Mouse (Mus musculus): ENCODE measurements around the gene Ccdc191. TPM values are rescaled to one million over a fixed set of nuclear protein-coding genes. Genes with fewer than 3 reads are reported as not detected.

The Ccdc191 gene
- total RNA-seq, 2 experiments from 2014 or later, result 12.8 to 18.2 TPM

- ATAC-seq (replicated peaks; ENCODE audit: poor library complexity, severe bottlenecking), result no peak
These were observed 36.8 kb downstream of the Ccdc191 start, which contains the start of gene Qtrt2 for GRCm38 (mm10) chr16:43926341-43926859. TSS of gene Qtrt2 (minus strand) at chr16:43926809.

GRCm38 (mm10) chr16:43930577-43930976 is 41.0 kb downstream of the Ccdc191 start:
- ATAC-seq (replicated peaks; ENCODE audit: poor library complexity, severe bottlenecking), result no peak

GRCm38 (mm10) chr16:43931502-43931901 is 41.9 kb downstream of the Ccdc191 start:
- ATAC-seq (replicated peaks; ENCODE audit: poor library complexity, severe bottlenecking), result no peak

- ATAC-seq (replicated peaks; ENCODE audit: poor library complexity, severe bottlenecking), result no peak
These were observed 42.7 kb downstream of the Ccdc191 start for GRCm38 (mm10) chr16:43932319-43932718.

- ATAC-seq (replicated peaks; ENCODE audit: poor library complexity, severe bottlenecking), result no peak
These were observed 43.4 kb downstream of the Ccdc191 start for GRCm38 (mm10) chr16:43933041-43933440.

GRCm38 (mm10) chr16:43934856-43935255 is 45.3 kb downstream of the Ccdc191 start:
- no peak for ATAC-seq (replicated peaks; ENCODE audit: poor library complexity, severe bottlenecking)

GRCm38 (mm10) chr16:43935367-43935766 is 45.8 kb downstream of the Ccdc191 start:
- ATAC-seq (replicated peaks; ENCODE audit: poor library complexity, severe bottlenecking), result no peak

GRCm38 (mm10) chr16:43935892-43936291 is 46.3 kb downstream of the Ccdc191 start:
- no peak for ATAC-seq (replicated peaks; ENCODE audit: poor library complexity, severe bottlenecking)

- ATAC-seq (replicated peaks; ENCODE audit: poor library complexity, severe bottlenecking), result no peak
These were observed 51.2 kb downstream of the Ccdc191 start for GRCm38 (mm10) chr16:43940846-43941245.

- no peak for ATAC-seq (replicated peaks; ENCODE audit: poor library complexity, severe bottlenecking)
These were observed 55.8 kb downstream of the Ccdc191 start for GRCm38 (mm10) chr16:43945351-43945750.

GRCm38 (mm10) chr16:43945869-43946268 is 56.3 kb downstream of the Ccdc191 start:
- ATAC-seq (replicated peaks; ENCODE audit: poor library complexity, severe bottlenecking), result no peak

GRCm38 (mm10) chr16:43951591-43951990 is 62.0 kb downstream of the Ccdc191 start:
- ATAC-seq (replicated peaks; ENCODE audit: poor library complexity, severe bottlenecking), result peak; percentile 99

GRCm38 (mm10) chr16:43954913-43955312 is 65.3 kb downstream of the Ccdc191 start:
- ATAC-seq (replicated peaks; ENCODE audit: poor library complexity, severe bottlenecking), result no peak

- ATAC-seq (replicated peaks; ENCODE audit: poor library complexity, severe bottlenecking), result no peak
These were observed 68.4 kb downstream of the Ccdc191 start for GRCm38 (mm10) chr16:43958038-43958437.

GRCm38 (mm10) chr16:43963291-43963690 is 73.7 kb downstream of the Ccdc191 start:
- no peak for ATAC-seq (replicated peaks; ENCODE audit: poor library complexity, severe bottlenecking)

GRCm38 (mm10) chr16:43963780-43964179 is 74.2 kb downstream of the Ccdc191 start:
- no peak for ATAC-seq (replicated peaks; ENCODE audit: poor library complexity, severe bottlenecking)

- ATAC-seq (replicated peaks; ENCODE audit: poor library complexity, severe bottlenecking), result peak; percentile 73
These were observed 76.3 kb downstream of the Ccdc191 start for GRCm38 (mm10) chr16:43965781-43966389.

GRCm38 (mm10) chr16:43970426-43970825 is 80.8 kb downstream of the Ccdc191 start:
- 0 out of 2 replicates have a peak, but pooled peaks have one; percentile 15 for ATAC-seq (replicated peaks; ENCODE audit: poor library complexity, severe bottlenecking)

GRCm38 (mm10) chr16:43971189-43971588 is 81.6 kb downstream of the Ccdc191 start:
- ATAC-seq (replicated peaks; ENCODE audit: poor library complexity, severe bottlenecking), result no peak

- no peak for ATAC-seq (replicated peaks; ENCODE audit: poor library complexity, severe bottlenecking)
These were observed 82.1 kb downstream of the Ccdc191 start for GRCm38 (mm10) chr16:43971741-43972140.

- no peak for ATAC-seq (replicated peaks; ENCODE audit: poor library complexity, severe bottlenecking)
These were observed 82.8 kb downstream of the Ccdc191 start for GRCm38 (mm10) chr16:43972391-43972790.

GRCm38 (mm10) chr16:43973147-43973546 is 83.5 kb downstream of the Ccdc191 start:
- ATAC-seq (replicated peaks; ENCODE audit: poor library complexity, severe bottlenecking), result no peak

Data from granulocyte monocyte progenitor cell, adult 5-6 weeks (primary cell).